Mouse (Mus musculus) liver, postnatal 0 days (tissue): ENCODE measurements around the gene Nprl3.

Source experiments
- CTCF ChIP-seq: sonication (generic); IDR thresholded peaks from 2 replicates; pipeline ENCODE4 v1.5.1; 2016; ENCODE audit warnings: antibody characterized with exemption, low read depth
- EP300 ChIP-seq: IDR thresholded peaks from 2 replicates; pipeline ENCODE4 v1.6.1; 2016; ENCODE audit warnings: antibody characterized with exemption, low read depth, mild to moderate bottlenecking

- peak; percentile 17; the same call in 1 of the 2 replicates for TF ChIP-seq CTCF
- no peak for TF ChIP-seq EP300
Measured at GRCm38 (mm10) chr11:32298532-32298918, 31.0 kb upstream of the Nprl3 start.
